Mouse (Mus musculus) G1E (cell line): Measurements from ENCODE around the gene P2rx1. TPM values are rescaled to one million over a fixed set of nuclear protein-coding genes. Genes with fewer than 3 reads are reported as not detected.

Experiments used
- ATAC-seq: 2 replicates; pipeline ENCODE4 v1.8.0; 2016; ENCODE audit warnings: mild to moderate bottlenecking; ENCODE audit not compliant: insufficient number of reproducible peaks, poor library complexity, low FRiP score, severe bottlenecking; ENCODE audit errors: extremely low read depth
- DNase-seq: peaks from one replicate; pipeline ENCODE4 v3.0.0; 2012; ENCODE audit warnings: low spot score
- H3K27me3 ChIP-seq: 2 replicates; pipeline ENCODE4 v1.6.1; 2012; ENCODE audit warnings: mild to moderate bottlenecking, low read length, inconsistent platforms; ENCODE audit not compliant: insufficient read depth
- H3K36me3 ChIP-seq: replicated peaks from 2 replicates; pipeline ENCODE3; 2012; ENCODE audit warnings: mild to moderate bottlenecking, inconsistent platforms
- H3K4me1 ChIP-seq: 2 replicates; pipeline ENCODE4 v1.6.1; 2012; ENCODE audit warnings: low read depth, low read length, inconsistent platforms, mixed read lengths; ENCODE audit not compliant: insufficient read depth
- H3K4me3 ChIP-seq: 2 replicates; pipeline ENCODE4 v1.5.1; 2012; ENCODE audit warnings: low read depth, mild to moderate bottlenecking, inconsistent platforms, low read length, moderate library complexity, mixed read lengths
- H3K9me3 ChIP-seq: replicated peaks from 2 replicates; pipeline ENCODE4 v1.6.1; 2012; ENCODE audit warnings: inconsistent platforms
- CTCF ChIP-seq: IDR thresholded peaks from 2 replicates; pipeline ENCODE4 v1.5.1; 2012; ENCODE audit warnings: low read depth, low read length, inconsistent platforms, mixed read lengths
- GATA1 ChIP-seq: IDR thresholded peaks from 2 replicates; pipeline ENCODE4 v1.6.1; 2012; ENCODE audit warnings: borderline replicate concordance, low read length, inconsistent platforms, mixed read lengths
- GATA2 ChIP-seq: IDR thresholded peaks from 2 replicates; pipeline ENCODE4 v1.6.1; 2012; ENCODE audit warnings: low read depth, low read length, inconsistent platforms, borderline replicate concordance
- POLR2AphosphoS5 ChIP-seq: IDR thresholded peaks from 2 replicates; pipeline ENCODE4 v1.6.1; 2012; ENCODE audit warnings: low read depth, low read length, inconsistent platforms; ENCODE audit not compliant: insufficient replicate concordance
- TAL1 ChIP-seq: conservative IDR thresholded peaks from 2 replicates; pipeline ENCODE4 v1.6.1; 2012; ENCODE audit warnings: low read depth, low read length, inconsistent platforms, mixed read lengths
- polyA plus RNA-seq: library from polyadenylated mRNA; stranded (reverse); fragments of >175 nt; gene quantifications from 2 replicates; pipeline ENCODE4 v1.2.3, GENCODE M21; 2012
- total RNA-seq, 2 experiments: library from RNA; stranded (forward) in 1 of 2; stranded (reverse) in 1 of 2; fragments of 200-1000 nt in 1 of 2; fragments of >200 nt in 1 of 2; fragmentation: Nextera tagmentation in 1 of 2; gene quantifications; 2 replicates each; pipeline ENCODE4 v1.2.3; 2014 to 2017

P2rx1 gene
- total and polyA plus RNA-seq, 3 experiments = 11.4 to 46.9 (median 14.8) TPM

DNA sequence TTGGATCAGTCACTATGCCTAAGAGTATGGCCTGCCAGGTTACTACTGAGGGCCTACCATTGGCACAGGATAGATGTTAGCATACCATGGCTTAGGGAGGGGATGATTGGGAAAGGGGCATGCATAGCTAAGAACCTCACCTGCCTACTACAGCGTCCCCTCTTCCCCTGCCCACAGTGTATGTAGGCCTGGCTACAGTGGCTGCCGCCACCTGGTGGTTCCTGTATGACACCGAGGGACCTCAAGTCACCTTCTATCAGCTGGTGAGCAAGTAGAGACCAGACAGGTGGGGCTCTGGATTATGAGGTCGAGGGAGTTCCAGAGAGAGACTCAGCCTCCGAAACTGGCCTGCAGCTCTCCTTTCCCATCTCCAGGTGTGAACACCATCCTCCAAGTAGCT is 15.6 kb upstream of the P2rx1 start:
- ATAC-seq (no peak), DNase-seq (no peak)
- peaks cover 11% of the 10 kb centered on the region for H3K4me1 ChIP-seq
- H3K27me3 ChIP-seq = peaks cover 24% of the 10 kb centered on the region; the same call in 1 of the 2 replicates
- no peak overlapping the region for H3K4me3 ChIP-seq
- peaks cover 53% of the 10 kb centered on the region for H3K36me3 ChIP-seq
- TF ChIP-seq CTCF (no peak), GATA2 (no peak), TAL1 (no peak), GATA1 (no peak), POLR2AphosphoS5 (no peak)
- H3K9me3 ChIP-seq = no peaks in the 10 kb centered on the region

DNA sequence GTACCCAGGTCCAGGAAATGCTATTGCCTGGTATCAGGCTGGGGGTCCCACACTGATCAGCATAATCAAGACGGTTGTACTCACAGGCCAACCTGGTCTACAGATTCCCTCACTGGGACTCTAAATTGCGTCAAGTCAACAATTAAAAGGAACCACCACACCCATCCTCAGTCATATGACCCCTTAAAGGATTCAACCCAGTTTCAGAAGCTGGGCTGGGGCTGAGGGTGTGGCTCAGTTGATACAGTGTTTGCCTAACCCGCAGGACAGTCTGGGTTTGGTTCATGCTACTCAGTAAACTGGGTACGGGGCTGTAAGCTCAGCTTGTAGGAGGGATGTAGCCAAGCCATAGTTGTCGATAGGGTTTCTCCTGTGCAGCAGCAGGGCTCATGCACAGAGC is 12.2 kb upstream of the P2rx1 start:
- Histone ChIP-seq H3K4me3 (no peak overlapping the region), H3K9me3 (no peaks in the 10 kb centered on the region), H3K4me1 (peaks cover 12% of the 10 kb centered on the region), H3K36me3 (peaks cover 39% of the 10 kb centered on the region), H3K27me3 (peaks cover 32% of the 10 kb centered on the region; the same call in 1 of the 2 replicates)
- DNase-seq (no peak), ATAC-seq (peak; percentile 52)
- TF ChIP-seq GATA1 = no peak

DNA sequence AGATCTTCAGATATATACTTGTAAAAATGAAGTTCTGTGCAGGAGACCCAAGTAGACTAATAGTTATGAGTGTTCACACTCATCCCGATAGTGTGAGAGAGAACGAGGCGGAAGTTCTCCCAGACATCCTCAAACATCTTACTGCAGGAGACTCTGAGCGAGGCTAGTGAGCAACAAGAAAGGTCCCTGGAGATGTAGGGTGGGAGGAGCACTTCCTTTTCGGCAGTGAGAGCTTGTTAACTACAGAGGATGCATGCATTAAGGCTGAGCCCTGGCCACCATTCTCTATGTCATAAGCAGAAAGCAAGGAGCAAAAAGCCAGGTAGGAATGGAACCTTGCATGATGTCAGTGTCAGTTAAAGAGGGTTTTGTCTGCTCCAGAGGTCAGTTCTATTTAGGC is 11.7 kb upstream of the P2rx1 start:
- no peak overlapping the region for H3K4me3 ChIP-seq
- peaks cover 39% of the 10 kb centered on the region for H3K36me3 ChIP-seq
- H3K27me3 ChIP-seq = peaks cover 34% of the 10 kb centered on the region
- no peak for TF ChIP-seq GATA1
- H3K4me1 ChIP-seq = peaks cover 12% of the 10 kb centered on the region
- DNase-seq (no peak), ATAC-seq (no peak)
- no peaks in the 10 kb centered on the region for H3K9me3 ChIP-seq

DNA sequence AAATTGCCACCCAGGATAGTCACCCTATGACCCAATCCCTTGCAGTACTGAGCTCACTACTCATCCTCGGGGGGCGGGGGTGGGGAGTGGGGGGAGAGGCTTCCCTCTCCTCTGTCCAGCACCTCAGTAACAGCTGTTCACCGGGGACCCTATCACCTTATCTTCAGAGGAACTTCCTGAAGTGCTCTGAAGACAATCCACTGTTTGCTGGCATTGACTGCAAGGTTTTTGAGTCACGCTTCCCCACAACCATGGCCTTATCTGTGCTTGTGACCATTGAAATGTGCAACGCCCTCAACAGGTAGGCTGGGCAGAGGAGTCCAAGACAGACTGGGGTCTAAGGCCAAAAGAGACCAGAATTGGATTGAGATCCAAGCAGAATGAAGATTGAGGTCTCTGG is 11.1 kb upstream of the P2rx1 start:
- DNase-seq (no peak), ATAC-seq (peak; percentile 19; the same call in 1 of the 2 replicates)
- Histone ChIP-seq H3K36me3 (peaks cover 35% of the 10 kb centered on the region), H3K27me3 (peaks cover 29% of the 10 kb centered on the region), H3K4me3 (no peak overlapping the region), H3K9me3 (no peaks in the 10 kb centered on the region), H3K4me1 (peaks cover 14% of the 10 kb centered on the region)
- TF ChIP-seq CTCF (no peak), TAL1 (no peak), GATA2 (no peak), GATA1 (no peak), POLR2AphosphoS5 (no peak)

DNA sequence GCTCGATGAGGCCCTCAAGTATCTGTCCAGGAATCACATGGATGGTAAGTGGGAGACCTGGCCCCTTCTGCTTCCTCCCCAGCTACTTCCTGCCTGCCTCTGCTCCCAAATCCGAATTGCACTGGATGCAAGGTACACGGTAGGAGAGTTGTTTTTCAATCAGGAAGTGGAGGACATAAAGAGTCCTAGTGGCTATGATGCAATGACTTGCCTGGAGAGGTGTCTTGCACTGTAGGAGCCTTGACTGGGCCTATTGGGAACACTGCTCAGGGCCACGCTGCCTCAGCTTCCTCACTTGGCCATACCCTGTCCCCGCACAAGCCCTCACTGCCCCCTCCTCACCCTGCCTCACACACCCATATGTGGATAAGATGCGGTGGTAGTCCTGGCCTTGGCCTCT is 9.9 kb upstream of the P2rx1 start:
- peaks cover 18% of the 10 kb centered on the region for H3K4me1 ChIP-seq
- DNase-seq = no peak
- H3K4me3 ChIP-seq = no peak overlapping the region
- no peak for ATAC-seq
- TF ChIP-seq GATA2 (no peak), GATA1 (no peak), CTCF (no peak), TAL1 (no peak), POLR2AphosphoS5 (no peak)
- H3K27me3 ChIP-seq = peaks cover 35% of the 10 kb centered on the region
- no peaks in the 10 kb centered on the region for H3K9me3 ChIP-seq
- peaks cover 22% of the 10 kb centered on the region for H3K36me3 ChIP-seq

DNA sequence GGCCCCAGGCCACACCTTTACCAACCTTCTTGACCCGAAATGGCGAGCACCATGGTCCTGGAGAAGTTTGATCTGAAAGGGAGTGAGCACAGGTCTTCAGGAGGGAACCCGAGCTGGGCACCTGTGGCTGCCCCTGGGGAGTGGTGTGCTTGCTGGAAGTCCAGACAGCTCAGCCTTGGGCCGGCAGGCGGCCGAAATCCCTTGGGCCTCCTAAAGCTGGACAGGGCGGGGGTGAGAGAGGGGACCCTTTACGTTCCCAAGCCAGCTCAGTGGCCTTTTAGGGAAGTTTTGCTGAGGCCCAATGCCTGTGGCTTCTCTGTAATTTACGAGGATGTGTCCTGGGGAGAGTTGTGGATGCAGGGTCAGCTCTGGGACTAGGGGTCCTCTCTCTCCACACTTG is 8.2 kb upstream of the P2rx1 start:
- TF ChIP-seq CTCF (no peak), POLR2AphosphoS5 (no peak), GATA2 (no peak), TAL1 (no peak), GATA1 (no peak)
- ATAC-seq (no peak), DNase-seq (no peak)
- no peaks in the 10 kb centered on the region for H3K9me3 ChIP-seq
- peaks cover 21% of the 10 kb centered on the region for H3K36me3 ChIP-seq
- H3K4me3 ChIP-seq = no peak overlapping the region
- H3K27me3 ChIP-seq = peaks cover 40% of the 10 kb centered on the region
- H3K4me1 ChIP-seq = peaks cover 18% of the 10 kb centered on the region

DNA sequence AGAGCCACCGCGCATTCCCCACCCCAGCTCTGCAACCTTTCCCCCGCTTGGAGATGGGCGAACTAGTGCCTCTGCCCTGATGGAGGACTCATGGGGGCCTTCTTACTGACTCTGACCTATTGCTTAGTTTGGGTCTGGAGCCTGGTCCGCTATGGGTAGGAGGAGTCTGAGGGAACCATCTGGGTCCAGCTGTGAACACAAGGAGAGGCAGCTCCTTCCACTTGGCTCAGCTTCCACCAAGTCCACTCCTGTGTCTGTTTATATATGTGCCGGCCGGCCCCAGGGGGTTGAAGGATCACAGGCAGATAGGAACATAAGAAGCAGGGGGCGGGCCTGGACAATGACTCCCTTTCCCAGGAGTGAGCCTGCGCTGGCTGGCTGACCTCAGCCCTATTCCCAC is 6.9 kb upstream of the P2rx1 start:
- peaks cover 14% of the 10 kb centered on the region for H3K4me1 ChIP-seq

More for the DNA sequence above, 6.9 kb upstream of the P2rx1 start:
- Histone ChIP-seq H3K36me3 (peaks cover 21% of the 10 kb centered on the region), H3K4me3 (no peak overlapping the region), H3K9me3 (no peaks in the 10 kb centered on the region), H3K27me3 (peaks cover 40% of the 10 kb centered on the region)
- no peak for TF ChIP-seq TAL1
- no peak for TF ChIP-seq GATA1
- TF ChIP-seq CTCF = no peak
- no peak for TF ChIP-seq GATA2
- TF ChIP-seq POLR2AphosphoS5 = no peak
- ATAC-seq (no peak), DNase-seq (no peak)
